In genomic region chr10:4553442-4554119, GRCm38 (mm10) we compare ENCODE assay signal across 11 mouse cellular contexts. TPM values are rescaled to one million over a fixed set of nuclear protein-coding genes. Genes with fewer than 3 reads are reported as not detected.
DNase-seq lines count a peak whose midpoint lies in the region; ATAC-seq lines count a peak whose summit lies in the region.
"Had no signal": no experiment of that assay in that cellular context is flagged by ENCODE, and none has a peak within 500 bp of the region (broad histone marks: within the 10 kb centered on the region; RNA-seq: fewer than 3 reads in every experiment).

No protein-coding gene starts in this region.

- no peaks in the 10 kb centered on the region for H3K9me3 ChIP-seq in hindbrain, embryonic 10.5 days
- no peaks in the 10 kb centered on the region for H3K9me3 ChIP-seq in hindbrain, embryonic 12.5 days (replicated peaks)
- no peaks in the 10 kb centered on the region for H3K9me3 ChIP-seq in neural tube, embryonic 14.5 days (ENCODE audit: control insufficient read depth, low read length)
- no peaks in the 10 kb centered on the region for H3K9me3 ChIP-seq in forebrain, embryonic 11.5 days (ENCODE audit: control insufficient read depth, low read length)
- H3K9me3 ChIP-seq: forebrain, embryonic 10.5 days had no signal

- DNase-seq in hindbrain, embryonic 10.5 days (ENCODE audit: low spot score) = no peak
- peak; percentile 45 for DNase-seq in embryo, embryonic 11 days
- DNase-seq in kidney, adult 8-10 months = peak; percentile 37 to 49
- no peak for DNase-seq in layer of hippocampus, adult 8-10 months (ENCODE audit: low spot score in 2 of 2)
- DNase-seq in forebrain, embryonic 11.5 days (ENCODE audit: low spot score) = no peak
- DNase-seq: layer of hippocampus, adult 9-11 months; midbrain, embryonic 14.5 days had no signal

- H3K27ac ChIP-seq in hindbrain, embryonic 10.5 days = peak overlapping the region; percentile 50; the same call in 1 of the 2 replicates
- no peak overlapping the region for H3K27ac ChIP-seq in hindbrain, embryonic 12.5 days
- H3K27ac ChIP-seq in neural tube, embryonic 14.5 days (ENCODE audit: low read depth, low read length) = no peak overlapping the region
- no peak overlapping the region for H3K27ac ChIP-seq in forebrain, embryonic 11.5 days (ENCODE audit: low read depth, low read length)
- H3K27ac ChIP-seq: forebrain, embryonic 10.5 days had no signal

- 69% methylated on average over 9 of the region's 9 CpGs for WGBS in hindbrain, embryonic 10.5 days
- WGBS in hindbrain, embryonic 12.5 days = 63% methylated on average over 9 of the region's 9 CpGs
- 24% methylated on average over 9 of the region's 9 CpGs for WGBS in neural tube, embryonic 14.5 days
- 85% methylated on average over 9 of the region's 9 CpGs for WGBS in forebrain, embryonic 11.5 days

- no peak overlapping the region for H3K4me3 ChIP-seq in hindbrain, embryonic 10.5 days
- H3K4me3 ChIP-seq in hindbrain, embryonic 12.5 days = no peak overlapping the region
- no peak overlapping the region for H3K4me3 ChIP-seq in neural tube, embryonic 14.5 days (ENCODE audit: low read depth, low read length)
- no peak overlapping the region for H3K4me3 ChIP-seq in forebrain, embryonic 11.5 days (ENCODE audit: low read depth, low read length)
- H3K4me3 ChIP-seq: forebrain, embryonic 10.5 days had no signal

- no peaks in the 10 kb centered on the region for H3K36me3 ChIP-seq in hindbrain, embryonic 10.5 days
- no peaks in the 10 kb centered on the region for H3K36me3 ChIP-seq in hindbrain, embryonic 12.5 days
- no peaks in the 10 kb centered on the region for H3K36me3 ChIP-seq in neural tube, embryonic 14.5 days (ENCODE audit: control insufficient read depth, insufficient read depth, low read length)
- H3K36me3 ChIP-seq in forebrain, embryonic 11.5 days (ENCODE audit: control insufficient read depth, insufficient read depth, low read length) = no peaks in the 10 kb centered on the region
- H3K36me3 ChIP-seq: forebrain, embryonic 10.5 days had no signal

- H3K9ac ChIP-seq in hindbrain, embryonic 12.5 days = no peak overlapping the region
- no peak overlapping the region for H3K9ac ChIP-seq in neural tube, embryonic 14.5 days (replicated peaks; ENCODE audit: low read depth, low read length)
- no peak overlapping the region for H3K9ac ChIP-seq in forebrain, embryonic 11.5 days (ENCODE audit: low read length)

- H3K4me1 ChIP-seq in hindbrain, embryonic 10.5 days (replicated peaks) = peaks cover 9% of the 10 kb centered on the region
- no peaks in the 10 kb centered on the region for H3K4me1 ChIP-seq in hindbrain, embryonic 12.5 days
- H3K4me1 ChIP-seq in neural tube, embryonic 14.5 days (ENCODE audit: control insufficient read depth, insufficient read depth, low read length) = 0 out of 2 replicates have a peak, but pooled peaks cover 4% of the 10 kb centered on the region
- H3K4me1 ChIP-seq in forebrain, embryonic 11.5 days (replicated peaks; ENCODE audit: control insufficient read depth, insufficient read depth, low read length) = no peaks in the 10 kb centered on the region

- no peak for ATAC-seq in hindbrain, embryonic 12.5 days (ENCODE audit: low FRiP score)
- peak; percentile 94 for ATAC-seq in neural tube, embryonic 14.5 days (ENCODE audit: low read depth)
- no peak for ATAC-seq in CD4-positive, CD25-positive, alpha-beta regulatory T cell, adult 4 months
- no peak for ATAC-seq in forebrain, embryonic 11.5 days (replicated peaks; ENCODE audit: low FRiP score)

- no peaks in the 10 kb centered on the region; the same call in 1 of the 2 replicates for H3K27me3 ChIP-seq in hindbrain, embryonic 10.5 days (ENCODE audit: insufficient read depth, poor library complexity, severe bottlenecking)
- H3K27me3 ChIP-seq in hindbrain, embryonic 12.5 days = no peaks in the 10 kb centered on the region
- H3K27me3 ChIP-seq in neural tube, embryonic 14.5 days (ENCODE audit: control insufficient read depth, insufficient read depth, low read length) = no peaks in the 10 kb centered on the region
- H3K27me3 ChIP-seq in forebrain, embryonic 11.5 days (ENCODE audit: control insufficient read depth, insufficient read depth, low read length) = no peaks in the 10 kb centered on the region

- no peak overlapping the region for H3K4me2 ChIP-seq in hindbrain, embryonic 12.5 days (replicated peaks)
- no peak overlapping the region for H3K4me2 ChIP-seq in neural tube, embryonic 14.5 days (ENCODE audit: low read depth, low read length)
- no peak overlapping the region for H3K4me2 ChIP-seq in forebrain, embryonic 11.5 days (ENCODE audit: low read depth, low read length, severe bottlenecking)

RNA-seq across cellular contexts. Expression of gene Esr1, which starts 57.8 kb away (rescaled TPM):
- polyA plus RNA-seq in hindbrain, embryonic 10.5 days (2016; fragmentation: Nextera tagmentation; extraction: Ambion mirVana) = 0.08 TPM in 1 of 2 replicates, not detected in the other
- polyA plus RNA-seq in hindbrain, embryonic 12.5 days (2016; fragmentation: Nextera tagmentation; extraction: Ambion mirVana) = 0.04 and 0.10 TPM in 2 replicates
- 0.35 and 0.60 TPM in 2 replicates for polyA plus RNA-seq in neural tube, embryonic 14.5 days (2014; fragmentation: Nextera tagmentation; extraction: Ambion mirVana)
- 1 to 10 TPM; 3.3 to 4.0 (median 3.6) TPM for total RNA-seq in layer of hippocampus, adult 8-10 months (2022)
- 1 to 10 TPM; 1.2 to 1.9 TPM for polyA plus RNA-seq in CD4-positive, CD25-positive, alpha-beta regulatory T cell, adult 4 months (2017; shearing (Covaris generic))
- polyA plus RNA-seq in forebrain, embryonic 11.5 days (2014; fragmentation: Nextera tagmentation; extraction: Ambion mirVana) = 0.13 TPM in 1 of 2 replicates, not detected in the other
- polyA plus RNA-seq: forebrain, embryonic 10.5 days had no signal

Comparison
In these comparisons a context has a peak if more than half of its experiments do, and no peak if none do; other contexts are left out.
1. DNase-seq: peak in embryo, embryonic 11 days (single experiment) and kidney, adult 8-10 months (2 of 2); none in hindbrain, embryonic 10.5 days (single experiment), layer of hippocampus, adult 8-10 months (0 of 2) and forebrain, embryonic 11.5 days (single experiment).